Mouse (Mus musculus): ENCODE measurements at regions not wholly inside any gene's neighbourhood (a gene's known extent, or its start where the extent isn't known, plus 50 kb on each side); places are given as distances from the start of the nearest gene placed in this dataset.
A peak's percentile ranks its signal among the peaks of the same experiment; 100 is the strongest.

DNA sequence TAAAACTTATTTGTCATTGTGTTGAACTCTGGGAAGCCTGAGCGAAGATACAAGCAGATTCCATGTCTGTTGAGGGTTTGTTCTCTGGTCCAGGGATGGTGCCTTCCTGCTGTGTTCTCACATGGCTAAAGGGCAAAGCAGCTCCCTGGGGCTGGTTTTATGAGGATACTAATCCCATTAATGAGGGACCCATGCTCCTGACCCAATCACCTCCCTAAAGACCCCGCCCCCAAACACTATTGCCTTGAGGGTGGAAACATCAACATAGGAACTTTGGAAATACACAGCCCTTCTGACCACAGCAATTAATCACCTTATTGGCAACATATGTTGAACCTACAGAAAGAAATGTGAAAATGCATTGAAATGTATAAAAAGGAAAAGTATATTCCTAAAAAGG is 88.5 kb upstream of the BC052040 start:
- H3K4me1 ChIP-seq (replicated peaks; ENCODE audit: insufficient read depth, low read length): no peaks in the 10 kb centered on the region
- ATAC-seq (replicated peaks; ENCODE audit: low FRiP score, low read depth): no peak
- H3K9me3 ChIP-seq (replicated peaks; ENCODE audit: low read length): no peaks in the 10 kb centered on the region
- no peak overlapping the region for H3K4me3 ChIP-seq (replicated peaks; ENCODE audit: low read depth, low read length)
- no peaks in the 10 kb centered on the region for H3K27me3 ChIP-seq (ENCODE audit: insufficient read depth, low read length)
- DNase-seq (ENCODE audit: low spot score): no peak
- no peaks in the 10 kb centered on the region for H3K36me3 ChIP-seq (ENCODE audit: insufficient read depth, low read length)
- H3K4me2 ChIP-seq (ENCODE audit: low read length): no peak overlapping the region
- WGBS: 64% methylated on average over 2 of the region's 2 CpGs
- TF ChIP-seq CTCF (IDR thresholded peaks at IDR 0.05; ENCODE audit: low read depth): no peak
- no peak overlapping the region for H3K27ac ChIP-seq
- H3K9ac ChIP-seq (ENCODE audit: low read depth, low read length): no peak overlapping the region

DNA sequence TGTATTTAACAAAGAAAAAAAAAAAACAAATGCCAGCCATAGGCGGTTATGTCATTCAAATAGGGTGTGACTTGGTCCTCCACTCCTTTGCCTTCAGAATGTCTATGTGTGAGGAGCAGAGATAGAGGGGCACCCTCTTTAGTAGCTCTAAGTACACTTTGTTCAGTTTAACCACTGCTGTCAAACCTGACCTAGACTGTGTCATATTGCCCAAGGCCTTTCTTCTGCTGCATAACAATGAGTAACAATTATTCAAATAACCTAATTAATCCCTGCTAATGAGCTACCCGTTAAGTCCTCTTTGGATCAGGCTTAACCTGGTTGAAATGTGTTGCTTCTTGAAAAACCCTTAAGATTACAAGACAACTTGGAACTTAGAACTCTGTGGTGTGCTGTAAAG is 81.6 kb upstream of the BC052040 start:
- H3K9me3 ChIP-seq (replicated peaks; ENCODE audit: low read length): no peaks in the 10 kb centered on the region
- WGBS: 91% methylated on average over 2 of the region's 2 CpGs
- H3K9ac ChIP-seq (ENCODE audit: low read depth, low read length): no peak overlapping the region
- H3K4me2 ChIP-seq (ENCODE audit: low read length): no peak overlapping the region
- no peak overlapping the region for H3K27ac ChIP-seq
- no peaks in the 10 kb centered on the region for H3K36me3 ChIP-seq (ENCODE audit: insufficient read depth, low read length)
- ATAC-seq (replicated peaks; ENCODE audit: low FRiP score, low read depth): no peak
- H3K4me1 ChIP-seq (replicated peaks; ENCODE audit: insufficient read depth, low read length): no peaks in the 10 kb centered on the region
- no peaks in the 10 kb centered on the region for H3K27me3 ChIP-seq (ENCODE audit: insufficient read depth, low read length)
- no peak for TF ChIP-seq CTCF (IDR thresholded peaks at IDR 0.05; ENCODE audit: low read depth)
- DNase-seq (ENCODE audit: low spot score): no peak
- H3K4me3 ChIP-seq (replicated peaks; ENCODE audit: low read depth, low read length): no peak overlapping the region

DNA sequence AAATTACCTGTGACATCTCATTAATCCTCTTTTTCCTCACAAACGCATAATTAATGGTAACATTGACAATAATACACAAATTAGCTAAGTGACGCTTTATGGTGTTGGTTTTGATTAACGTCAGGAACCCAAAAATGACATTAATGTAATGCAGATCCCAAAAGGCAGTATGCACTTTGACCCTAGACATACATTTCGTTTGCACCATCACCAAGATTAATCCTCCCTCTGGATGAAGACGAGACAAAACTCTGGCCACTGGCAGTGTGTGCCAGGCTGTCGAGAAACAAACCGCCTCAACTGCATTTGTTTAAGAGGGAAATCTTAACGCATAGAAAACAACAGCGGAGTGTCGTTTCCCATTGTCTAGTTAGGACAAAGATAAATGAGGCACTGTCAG is 72.0 kb upstream of the BC052040 start:
- H3K9ac ChIP-seq (ENCODE audit: low read depth, low read length): no peak overlapping the region
- H3K4me2 ChIP-seq (ENCODE audit: low read length): peak overlapping the region; percentile 9
- no peak for ATAC-seq (replicated peaks; ENCODE audit: low FRiP score, low read depth)
- no peaks in the 10 kb centered on the region for H3K9me3 ChIP-seq (replicated peaks; ENCODE audit: low read length)
- DNase-seq (ENCODE audit: low spot score): peak; percentile 33
- H3K27me3 ChIP-seq (ENCODE audit: insufficient read depth, low read length): no peaks in the 10 kb centered on the region
- no peak overlapping the region for H3K4me3 ChIP-seq (replicated peaks; ENCODE audit: low read depth, low read length)
- TF ChIP-seq CTCF (IDR thresholded peaks at IDR 0.05; ENCODE audit: low read depth): no peak
- H3K27ac ChIP-seq: no peak overlapping the region
- H3K4me1 ChIP-seq (replicated peaks; ENCODE audit: insufficient read depth, low read length): peaks cover 6% of the 10 kb centered on the region
- no peaks in the 10 kb centered on the region for H3K36me3 ChIP-seq (ENCODE audit: insufficient read depth, low read length)
- WGBS: 22% methylated on average over 10 of the region's 10 CpGs

DNA sequence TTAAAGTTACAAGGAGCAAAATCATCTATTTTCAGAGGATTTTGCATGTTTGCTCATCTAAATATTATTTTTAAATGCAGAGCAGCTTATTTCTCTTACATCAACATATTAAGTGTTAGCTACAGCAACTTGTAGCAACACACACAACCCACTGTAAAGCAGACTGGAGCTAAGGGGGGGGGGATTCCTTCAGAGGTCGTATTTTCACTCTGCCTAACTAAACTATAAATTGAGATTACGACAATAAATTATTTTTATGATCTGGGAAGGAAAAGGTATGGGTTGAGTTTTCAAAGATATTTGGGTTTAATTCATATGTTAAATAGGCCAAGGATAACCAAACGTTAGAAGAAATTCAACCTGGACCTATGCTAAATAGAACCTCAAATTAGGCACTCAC is 70.4 kb upstream of the BC052040 start:
- WGBS: 26% methylated on average over 3 of the region's 3 CpGs
- peak; percentile 58 for DNase-seq (ENCODE audit: low spot score)

DNA sequence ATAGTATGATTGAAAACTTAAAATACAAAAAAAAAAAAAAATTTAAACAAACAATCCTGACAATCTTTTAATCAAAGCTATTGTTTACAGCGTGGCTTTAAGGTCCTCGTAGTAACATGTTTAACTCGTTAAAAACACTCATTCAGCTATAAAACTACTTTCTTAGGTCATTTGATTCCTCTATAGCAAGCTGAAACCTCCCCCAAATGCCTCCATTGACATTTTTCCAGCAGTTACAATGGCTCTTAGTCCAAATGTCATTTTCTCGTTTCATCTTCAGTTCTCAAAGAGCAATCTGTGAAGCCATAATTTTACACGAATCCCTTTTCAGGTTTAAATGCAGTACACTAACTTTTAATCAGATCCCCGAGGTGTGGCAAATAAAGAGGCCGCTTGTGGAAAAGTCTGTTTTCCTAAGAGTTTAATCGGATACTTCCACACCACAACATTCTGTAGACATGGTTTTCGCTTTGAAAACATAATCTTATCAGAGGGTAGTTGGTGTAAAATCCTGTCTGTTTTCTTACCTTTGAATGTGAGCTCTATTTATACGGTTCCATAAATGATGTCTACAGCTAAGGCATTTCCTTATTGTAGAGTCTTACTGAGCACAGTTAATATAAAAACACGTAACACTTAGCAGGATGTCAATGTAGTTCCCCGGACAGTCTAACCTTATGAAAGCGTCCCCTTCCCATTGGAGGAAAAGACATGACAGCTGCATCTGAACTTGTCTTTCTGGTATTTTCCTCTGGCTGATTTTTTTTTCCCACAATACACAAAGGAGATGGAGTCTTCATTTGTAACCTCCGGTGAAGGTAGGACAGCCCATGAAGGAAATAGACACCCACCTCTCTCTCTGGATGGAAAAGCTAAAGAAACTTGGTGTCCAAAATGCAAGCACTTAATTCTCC is 69.6 kb upstream of the BC052040 start:
- Histone ChIP-seq H3K4me3 (replicated peaks; ENCODE audit: low read depth, low read length) (peak overlapping the region; percentile 8; the same call in 1 of the 2 replicates), H3K4me1 (replicated peaks; ENCODE audit: insufficient read depth, low read length) (peaks cover 6% of the 10 kb centered on the region), H3K9me3 (replicated peaks; ENCODE audit: low read length) (no peaks in the 10 kb centered on the region), H3K9ac (ENCODE audit: low read depth, low read length) (peak overlapping the region; percentile 9; the same call in 1 of the 2 replicates), H3K4me2 (ENCODE audit: low read length) (peak overlapping the region; percentile 23), H3K27me3 (ENCODE audit: insufficient read depth, low read length) (no peaks in the 10 kb centered on the region), H3K36me3 (ENCODE audit: insufficient read depth, low read length) (no peaks in the 10 kb centered on the region), H3K27ac (peak overlapping the region; percentile 79)
- no peak for TF ChIP-seq CTCF (IDR thresholded peaks at IDR 0.05; ENCODE audit: low read depth)
- ATAC-seq (replicated peaks; ENCODE audit: low FRiP score, low read depth) (no peak), DNase-seq (ENCODE audit: low spot score) (peak; percentile 80)
- WGBS: 17% methylated on average over 14 of the region's 14 CpGs

More for the DNA sequence above, 70.4 kb upstream of the BC052040 start:
- H3K4me2 ChIP-seq (ENCODE audit: low read length): peak overlapping the region; percentile 27
- H3K36me3 ChIP-seq (ENCODE audit: insufficient read depth, low read length): no peaks in the 10 kb centered on the region
- peaks cover 6% of the 10 kb centered on the region for H3K4me1 ChIP-seq (replicated peaks; ENCODE audit: insufficient read depth, low read length)
- no peak for ATAC-seq (replicated peaks; ENCODE audit: low FRiP score, low read depth)
- TF ChIP-seq CTCF (IDR thresholded peaks at IDR 0.05; ENCODE audit: low read depth): no peak
- H3K9ac ChIP-seq (ENCODE audit: low read depth, low read length): no peak overlapping the region
- H3K27ac ChIP-seq: peak overlapping the region; percentile 68
- H3K4me3 ChIP-seq (replicated peaks; ENCODE audit: low read depth, low read length): no peak overlapping the region
- no peaks in the 10 kb centered on the region for H3K27me3 ChIP-seq (ENCODE audit: insufficient read depth, low read length)
- H3K9me3 ChIP-seq (replicated peaks; ENCODE audit: low read length): no peaks in the 10 kb centered on the region

DNA sequence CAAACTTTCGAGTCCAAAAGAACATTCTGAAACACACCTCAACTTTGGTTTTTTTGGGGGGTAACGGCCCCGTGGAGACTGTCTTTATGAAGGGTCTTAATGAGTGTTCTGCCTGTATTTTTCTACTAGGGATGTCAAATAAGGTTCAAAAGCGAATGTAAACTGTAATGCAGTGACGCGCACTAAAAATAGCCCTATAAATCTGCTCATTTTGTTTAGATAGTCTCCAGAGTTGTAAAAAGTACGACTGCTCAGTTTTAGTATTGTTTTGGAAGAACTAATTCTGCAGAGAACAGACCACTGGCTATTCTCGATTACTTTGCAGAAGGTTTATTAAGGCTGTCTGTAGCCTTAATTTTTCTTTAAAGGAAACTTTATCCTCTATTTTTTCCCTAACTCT is 68.6 kb upstream of the BC052040 start:
- Histone ChIP-seq H3K36me3 (ENCODE audit: insufficient read depth, low read length) (no peaks in the 10 kb centered on the region), H3K4me2 (ENCODE audit: low read length) (peak overlapping the region; percentile 23), H3K27me3 (ENCODE audit: insufficient read depth, low read length) (no peaks in the 10 kb centered on the region), H3K9ac (ENCODE audit: low read depth, low read length) (peak overlapping the region; percentile 31; the same call in 1 of the 2 replicates), H3K4me3 (replicated peaks; ENCODE audit: low read depth, low read length) (peak overlapping the region; percentile 8; the same call in 1 of the 2 replicates), H3K9me3 (replicated peaks; ENCODE audit: low read length) (no peaks in the 10 kb centered on the region), H3K27ac (peak overlapping the region; percentile 79), H3K4me1 (replicated peaks; ENCODE audit: insufficient read depth, low read length) (peaks cover 6% of the 10 kb centered on the region)
- WGBS: 16% methylated on average over 8 of the region's 8 CpGs
- no peak for ATAC-seq (replicated peaks; ENCODE audit: low FRiP score, low read depth)
- DNase-seq (ENCODE audit: low spot score): peak; percentile 90
- TF ChIP-seq CTCF (IDR thresholded peaks at IDR 0.05; ENCODE audit: low read depth): no peak
